Mouse (Mus musculus) heart, adult 18-20 months (tissue): ENCODE results near the gene Faf2. TPM values are rescaled to one million over a fixed set of nuclear protein-coding genes. Genes with fewer than 3 reads are reported as not detected.

Experiments
- microRNA-seq, 2 experiments: library from miRNA; unstranded; fragments of <30 nt; microRNA quantifications; one replicate each; pipeline ENCODE4 v1.2.0; 2022
- total RNA-seq, 2 experiments: library from RNA; stranded (reverse); gene quantifications; 2 replicates each; pipeline ENCODE4 v1.2.3; 2021

Faf2 gene
- total RNA-seq, 2 experiments from 2014 or later = 23.1 to 26.4 TPM

Small RNA genes lying within 50 kb of the gene (microRNA-seq; reads per million reads assigned to microRNA genes)
- gene Gm24195 = 0 reads per million in 2 experiments

Other genes with a start within 250 kb of the Faf2 start
- 10 to 100 TPM; 21.4 to 21.8 TPM for gene Thoc3, start 152.9 kb upstream of the Faf2 start, total RNA-seq
- 1 to 10 TPM; 1.5 to 3.4 TPM for gene Simc1, start 118.0 kb upstream of the Faf2 start, total RNA-seq
- gene 4833439L19Rik, start 56.3 kb upstream of the Faf2 start, total RNA-seq = 100 to 1,000 TPM in 1 of 2 experiments, 10 to 100 TPM in 1; 94.5 to 102 TPM
- gene Arl10, start 46.8 kb upstream of the Faf2 start, total RNA-seq = 1 to 10 TPM; 5.0 to 5.3 TPM
- 10 to 100 TPM; 13.7 to 16.4 TPM for gene Nop16, start 31.7 kb upstream of the Faf2 start, total RNA-seq
- gene Higd2a, start 31.6 kb upstream of the Faf2 start, total RNA-seq = 100 to 1,000 TPM; 185 to 190 TPM
- gene Cltb, start 10.4 kb upstream of the Faf2 start, total RNA-seq = 10 to 100 TPM; 87.8 to 97.2 TPM
- gene Rnf44, start 72.1 kb downstream of the Faf2 start, total RNA-seq = 10 to 100 TPM; 55.1 to 55.9 TPM
- not detected for gene Cdhr2, start 79.7 kb downstream of the Faf2 start, total RNA-seq
- not detected for gene Gprin1, start 128.1 kb downstream of the Faf2 start, total RNA-seq
- not detected for gene Sncb, start 144.8 kb downstream of the Faf2 start, total RNA-seq
- not detected for gene Eif4e1b, start 162.2 kb downstream of the Faf2 start, total RNA-seq
- gene Tspan17, start 167.6 kb downstream of the Faf2 start, total RNA-seq = 10 to 100 TPM; 17.7 to 22.0 TPM